21 mouse cellular contexts compared by ENCODE assay signal in the genomic region with DNA sequence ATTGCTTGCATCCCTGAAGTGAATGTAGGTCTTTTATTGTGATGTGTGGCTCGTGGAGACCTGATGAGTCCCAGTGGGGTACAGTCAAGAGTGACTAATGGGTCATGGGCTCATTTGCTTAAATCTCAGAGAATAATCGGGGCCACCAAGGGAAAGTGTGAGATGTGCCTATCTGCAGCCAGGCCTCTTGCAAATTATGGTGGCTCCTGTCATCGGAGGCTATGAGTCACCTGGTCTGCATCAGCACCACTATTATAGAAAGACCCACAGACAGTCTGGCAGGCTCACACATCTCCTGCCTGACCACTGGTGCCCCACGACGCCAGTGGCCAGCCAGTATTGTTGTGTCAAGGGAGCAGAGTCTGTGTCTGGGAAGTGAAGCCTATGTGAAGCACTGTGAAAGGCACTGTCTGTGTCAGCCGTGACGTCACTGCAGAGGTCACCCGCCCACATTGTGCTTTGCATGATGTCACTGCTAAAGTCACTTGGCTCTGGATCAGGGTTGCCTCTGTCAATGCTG.
DNase-seq lines count a peak whose midpoint lies in the region; ATAC-seq and TF ChIP-seq lines count a peak whose summit lies in the region.
"Had no signal": no experiment of that assay in that cellular context is flagged by ENCODE, and none has a peak within 500 bp of the region (broad histone marks: within the 10 kb centered on the region; RNA-seq: fewer than 3 reads in every experiment).

No protein-coding gene starts in this region.

- TF ChIP-seq POLR2A in testis, adult 2 months (IDR thresholded peaks at IDR 0.05; ENCODE audit: control insufficient read depth, low read depth, low read length), result peak; percentile 33; the same call in 1 of the 2 replicates

- no peaks in the 10 kb centered on the region for H3K27me3 ChIP-seq in heart, embryonic 13.5 days (replicated peaks)
- no peaks in the 10 kb centered on the region for H3K27me3 ChIP-seq in heart, postnatal 0 days (ENCODE audit: control insufficient read depth, insufficient read depth, low read length)
- H3K27me3 ChIP-seq in testis, adult 2 months (ENCODE audit: control insufficient read depth, insufficient read depth, low read length), result no peaks in the 10 kb centered on the region
- H3K27me3 ChIP-seq: embryonic facial prominence, embryonic 15.5 days; intestine, embryonic 15.5 days had no signal

- TF ChIP-seq CTCF in heart, postnatal 0 days (IDR thresholded peaks at IDR 0.05; ENCODE audit: low read depth), result no peak
- no peak for TF ChIP-seq CTCF in testis, adult 2 months (IDR thresholded peaks at IDR 0.05; ENCODE audit: control insufficient read depth, insufficient read depth, insufficient replicate concordance, low read depth, low read length)

- H3K36me3 ChIP-seq in heart, embryonic 13.5 days, result no peaks in the 10 kb centered on the region
- no peaks in the 10 kb centered on the region for H3K36me3 ChIP-seq in heart, postnatal 0 days (replicated peaks; ENCODE audit: control insufficient read depth, insufficient read depth, low read length)
- H3K36me3 ChIP-seq in testis, adult 2 months (ENCODE audit: control insufficient read depth, insufficient read depth, low read length), result no peaks in the 10 kb centered on the region
- H3K36me3 ChIP-seq: embryonic facial prominence, embryonic 15.5 days; forebrain, embryonic 10.5 days; intestine, embryonic 15.5 days had no signal

- no peak for TF ChIP-seq EP300 in heart, postnatal 0 days (IDR thresholded peaks at IDR 0.05; ENCODE audit: low read depth)

- peak overlapping the region; percentile 78 for H3K27ac ChIP-seq in heart, embryonic 13.5 days (replicated peaks)
- peak overlapping the region; percentile 79; the same call in 1 of the 2 replicates for H3K27ac ChIP-seq in heart, postnatal 0 days (ENCODE audit: low read depth)
- H3K27ac ChIP-seq in testis, adult 2 months (ENCODE audit: control insufficient read depth, insufficient read depth, low read depth, low read length), result no peak overlapping the region
- H3K27ac ChIP-seq: embryonic facial prominence, embryonic 15.5 days; forebrain, embryonic 10.5 days; gastrocnemius, adult 2 months; hindbrain, embryonic 14.5 days; intestine, embryonic 15.5 days had no signal

- H3K4me1 ChIP-seq in heart, embryonic 13.5 days, result peaks cover 62% of the 10 kb centered on the region
- peaks cover 43% of the 10 kb centered on the region for H3K4me1 ChIP-seq in heart, postnatal 0 days (ENCODE audit: control insufficient read depth, insufficient read depth)
- H3K4me1 ChIP-seq in testis, adult 2 months (ENCODE audit: control insufficient read depth, insufficient read depth, low read length), result peaks cover 2% of the 10 kb centered on the region; the same call in 1 of the 2 replicates
- H3K4me1 ChIP-seq: intestine, embryonic 15.5 days had no signal

- 53% methylated on average over 8 of the region's 8 CpGs for WGBS in heart, embryonic 13.5 days
- WGBS in heart, postnatal 0 days, result 49% methylated on average over 8 of the region's 8 CpGs

- H3K9ac ChIP-seq in heart, embryonic 13.5 days, result no peak overlapping the region
- H3K9ac ChIP-seq in heart, postnatal 0 days (replicated peaks; ENCODE audit: low read depth, low read length), result no peak overlapping the region
- H3K9ac ChIP-seq: embryonic facial prominence, embryonic 15.5 days; hindbrain, embryonic 14.5 days; intestine, embryonic 15.5 days had no signal

- no peak for ATAC-seq in heart, embryonic 13.5 days (ENCODE audit: extremely low read depth, insufficient number of reproducible peaks, low FRiP score, low TSS enrichment)
- no peak for ATAC-seq in heart, postnatal 0 days (ENCODE audit: insufficient read depth, low read depth)
- ATAC-seq: forebrain, embryonic 14.5 days; intestine, embryonic 15.5 days had no signal

- no peaks in the 10 kb centered on the region for H3K9me3 ChIP-seq in heart, embryonic 13.5 days
- no peaks in the 10 kb centered on the region for H3K9me3 ChIP-seq in heart, postnatal 0 days (replicated peaks; ENCODE audit: control insufficient read depth, low read length)
- H3K9me3 ChIP-seq: embryonic facial prominence, embryonic 15.5 days; intestine, embryonic 15.5 days had no signal

- H3K4me2 ChIP-seq in heart, embryonic 13.5 days, result no peak overlapping the region
- H3K4me2 ChIP-seq in heart, postnatal 0 days (ENCODE audit: low read depth, low read length), result no peak overlapping the region
- H3K4me2 ChIP-seq: embryonic facial prominence, embryonic 15.5 days; hindbrain, embryonic 14.5 days; intestine, embryonic 15.5 days had no signal

- DNase-seq in heart, postnatal 4 days, result no peak
- DNase-seq in heart, postnatal 0 days (ENCODE audit: low spot score), result no peak
- DNase-seq in heart, adult 18-20 months, result no peak
- DNase-seq in testis, postnatal 10 days (ENCODE audit: low spot score), result no peak
- DNase-seq: adrenal gland, adult 8-10 months; adrenal gland, postnatal 36 days; cerebellum, adult 2 months; cerebellum, postnatal 10 days; embryo, embryonic 11 days; gastrocnemius, adult 2 months; gastrocnemius, postnatal 25 days; heart, postnatal 36 days; kidney, adult 18-20 months had no signal

- no peak overlapping the region for H3K4me3 ChIP-seq in heart, embryonic 13.5 days
- no peak overlapping the region for H3K4me3 ChIP-seq in heart, postnatal 0 days (ENCODE audit: low read depth, low read length)
- no peak overlapping the region for H3K4me3 ChIP-seq in testis, adult 2 months (ENCODE audit: control insufficient read depth, low read depth, low read length)
- H3K4me3 ChIP-seq: embryonic facial prominence, embryonic 15.5 days; erythroblast, embryonic 14.5 days; forebrain, embryonic 10.5 days; gastrocnemius, adult 2 months; intestine, embryonic 15.5 days had no signal
